Mouse (Mus musculus): Measurements from ENCODE around the gene Rnf148. TPM values are rescaled to one million over a fixed set of nuclear protein-coding genes. Genes with fewer than 3 reads are reported as not detected.

Gene Rnf148
- polyA plus RNA-seq, 1 experiment from 2014 or later: not detected

GRCm38 (mm10) chr6:23634016-23634415 is 20.9 kb downstream of the Rnf148 start:
- H3K27ac ChIP-seq (replicated peaks; ENCODE audit: low read depth, low read length): no peak overlapping the region
- H3K36me3 ChIP-seq (replicated peaks; ENCODE audit: control insufficient read depth, insufficient read depth, low read depth, low read length): no peaks in the 10 kb centered on the region
- H3K4me2 ChIP-seq (ENCODE audit: low read depth, low read length): no peak overlapping the region
- no peak overlapping the region for H3K4me3 ChIP-seq (ENCODE audit: low read depth, low read length)
- DNase-seq (ENCODE audit: low spot score) (no peak), ATAC-seq (replicated peaks; ENCODE audit: insufficient number of reproducible peaks, low FRiP score, low TSS enrichment, low read depth) (no peak)
- H3K9me3 ChIP-seq (replicated peaks; ENCODE audit: control insufficient read depth, low read length): no peaks in the 10 kb centered on the region
- WGBS: 83% methylated on average over 9 of the region's 9 CpGs
- no peak overlapping the region for H3K9ac ChIP-seq (replicated peaks; ENCODE audit: low read length)
- no peaks in the 10 kb centered on the region for H3K27me3 ChIP-seq (ENCODE audit: control insufficient read depth, insufficient read depth, low read length)
- no peaks in the 10 kb centered on the region for H3K4me1 ChIP-seq (ENCODE audit: control insufficient read depth, insufficient read depth, low read length)

DNA sequence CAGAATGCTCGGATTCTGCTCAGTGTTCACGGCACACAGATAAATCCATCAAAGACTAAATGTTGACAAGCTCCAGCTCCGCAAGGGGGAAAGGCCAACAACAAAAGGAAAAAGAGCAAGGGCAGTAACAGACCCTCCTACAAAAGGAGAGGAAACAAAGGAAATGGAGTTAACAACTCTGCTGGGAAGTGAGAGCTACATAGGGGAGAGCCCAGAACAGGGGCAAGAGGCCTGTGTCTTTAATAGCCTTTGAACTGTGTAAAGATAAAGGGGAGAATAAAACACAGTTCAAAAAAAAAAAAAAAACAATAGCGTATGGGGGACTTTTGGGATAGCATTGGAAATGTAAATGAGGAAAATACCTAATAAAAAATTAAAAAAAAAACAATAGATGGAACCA is 24.5 kb downstream of the Rnf148 start:
- Histone ChIP-seq H3K4me1 (ENCODE audit: control insufficient read depth, insufficient read depth, low read length) (no peaks in the 10 kb centered on the region), H3K36me3 (replicated peaks; ENCODE audit: control insufficient read depth, insufficient read depth, low read depth, low read length) (no peaks in the 10 kb centered on the region), H3K9me3 (replicated peaks; ENCODE audit: control insufficient read depth, low read length) (no peaks in the 10 kb centered on the region), H3K4me2 (ENCODE audit: low read depth, low read length) (no peak overlapping the region), H3K27ac (replicated peaks; ENCODE audit: low read depth, low read length) (no peak overlapping the region), H3K4me3 (ENCODE audit: low read depth, low read length) (no peak overlapping the region), H3K27me3 (ENCODE audit: control insufficient read depth, insufficient read depth, low read length) (no peaks in the 10 kb centered on the region), H3K9ac (replicated peaks; ENCODE audit: low read length) (no peak overlapping the region)
- ATAC-seq (replicated peaks; ENCODE audit: insufficient number of reproducible peaks, low FRiP score, low TSS enrichment, low read depth) (no peak), DNase-seq (ENCODE audit: low spot score) (no peak)
- WGBS: 48% methylated on average over 4 of the region's 4 CpGs

Other genes starting within 250 kb of the Rnf148 start
- gene Rnf133, start 4.8 kb downstream of the Rnf148 start, polyA plus RNA-seq (2014; fragmentation: Nextera tagmentation; extraction: Ambion mirVana): not detected in 2 replicates
- gene Cadps2, start 184.3 kb upstream of the Rnf148 start, polyA plus RNA-seq (2014; fragmentation: Nextera tagmentation; extraction: Ambion mirVana): 2.8 and 3.6 TPM in 2 replicates